Mouse (Mus musculus) thymus, adult 2 months (tissue): ENCODE results near the gene Rab3il1.

Source experiments
- CTCF ChIP-seq: fragments of 200-500 bp; IDR thresholded peaks from 2 replicates; pipeline ENCODE4 v1.5.1; 2012; ENCODE audit warnings: mild to moderate bottlenecking, control low read depth, low read length, moderate library complexity, borderline replicate concordance; ENCODE audit not compliant: control insufficient read depth, poor library complexity, insufficient read depth; ENCODE audit errors: extremely low read depth
- POLR2A ChIP-seq: fragments of 200-500 bp; IDR thresholded peaks from 2 replicates; pipeline ENCODE4 v1.6.1; 2012; ENCODE audit warnings: mild to moderate bottlenecking, low read length, control low read depth, moderate library complexity; ENCODE audit not compliant: control insufficient read depth, poor library complexity, insufficient read depth; ENCODE audit errors: extremely low read depth

DNA sequence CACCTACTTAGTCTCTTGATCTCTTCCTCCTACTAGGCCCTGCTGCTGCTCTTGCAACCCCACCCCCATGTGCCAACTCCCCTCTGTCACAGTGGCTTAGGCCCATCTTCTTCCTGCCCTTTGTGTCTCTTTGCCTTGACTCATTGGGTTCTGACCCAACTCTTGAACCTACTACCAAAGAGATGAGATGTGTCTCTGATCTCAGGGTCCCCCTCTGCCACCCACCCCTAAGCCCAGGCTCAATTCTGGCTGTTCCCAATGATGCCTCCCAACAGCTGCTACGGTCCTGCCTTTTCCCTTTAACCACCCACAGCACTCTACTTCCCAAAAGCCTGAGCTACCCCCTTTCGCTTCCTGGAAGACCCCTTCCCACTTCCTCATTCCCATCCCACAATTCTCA is 20.5 kb downstream of the Rab3il1 start:
- TF ChIP-seq POLR2A (no peak), CTCF (no peak)
